Mouse (Mus musculus) layer of hippocampus, adult 18-20 months (tissue): ENCODE data around the gene Ripk3. TPM values are rescaled to one million over a fixed set of nuclear protein-coding genes. Genes with fewer than 3 reads are reported as not detected.

ENCODE experiments used
- DNase-seq, 2 experiments: peaks; one replicate each; pipeline ENCODE4 v3.0.0; 2022; ENCODE audit warnings: low spot score in 2 of 2
- total RNA-seq, 2 experiments: library from RNA; stranded (reverse); gene quantifications; 2 replicates each; pipeline ENCODE4 v1.2.3; 2021

Ripk3 gene
- total RNA-seq, 2 experiments from 2014 or later = 0.52 to 1.1 TPM

- peak in 1 of 2 experiments; percentile 0 for DNase-seq
Measured at GRCm38 (mm10) chr14:55795380-55796163, 6.9 kb upstream of the Ripk3 start.

GRCm38 (mm10) chr14:55793946-55794345 is 5.3 kb upstream of the Ripk3 start:
- peak in 1 of 2 experiments; percentile 0 for DNase-seq

- DNase-seq = no peak
Measured at GRCm38 (mm10) chr14:55793461-55793860, 4.8 kb upstream of the Ripk3 start.

- peak in 1 of 2 experiments; percentile 0 for DNase-seq
Measured at GRCm38 (mm10) chr14:55787731-55788130, 934 bp downstream of the Ripk3 start.

- DNase-seq = peak in 1 of 2 experiments; percentile 4
Measured at GRCm38 (mm10) chr14:55785195-55785594, 3.5 kb downstream of the Ripk3 start.

GRCm38 (mm10) chr14:55783958-55784235 is 4.8 kb downstream of the Ripk3 start, which contains the start of gene Adcy4:
TSS of gene Adcy4 (minus strand) at chr14:55784095.
- peak in 1 of 2 experiments; percentile 0 for DNase-seq

- DNase-seq = peak in 1 of 2 experiments; percentile 1
Measured at GRCm38 (mm10) chr14:55783171-55783957, 5.3 kb downstream of the Ripk3 start.

- peak in 1 of 2 experiments; percentile 0 for DNase-seq
Measured at GRCm38 (mm10) chr14:55782361-55782960, 6.2 kb downstream of the Ripk3 start.

GRCm38 (mm10) chr14:55781310-55781709 is 7.4 kb downstream of the Ripk3 start:
- DNase-seq = peak; percentile 48 to 75

- DNase-seq = no peak
Measured at GRCm38 (mm10) chr14:55780736-55781135, 7.9 kb downstream of the Ripk3 start.

- DNase-seq = no peak
Measured at GRCm38 (mm10) chr14:55779656-55780055, 9.0 kb downstream of the Ripk3 start.

- DNase-seq = no peak
Measured at GRCm38 (mm10) chr14:55778686-55779085, 10.0 kb downstream of the Ripk3 start.

GRCm38 (mm10) chr14:55777806-55778205 is 10.9 kb downstream of the Ripk3 start:
- no peak for DNase-seq

- no peak for DNase-seq
Measured at GRCm38 (mm10) chr14:55777176-55777575, 11.5 kb downstream of the Ripk3 start.

- no peak for DNase-seq
Measured at GRCm38 (mm10) chr14:55776711-55777110, 12.0 kb downstream of the Ripk3 start.

GRCm38 (mm10) chr14:55769087-55769703 is 19.5 kb downstream of the Ripk3 start:
- no peak for DNase-seq

GRCm38 (mm10) chr14:55768555-55768954 is 20.1 kb downstream of the Ripk3 start:
- no peak for DNase-seq

GRCm38 (mm10) chr14:55767519-55768414 is 20.9 kb downstream of the Ripk3 start:
- DNase-seq = peak in 1 of 2 experiments; percentile 35

- DNase-seq = no peak
Measured at GRCm38 (mm10) chr14:55765696-55766095, 23.0 kb downstream of the Ripk3 start, which contains the start of gene Ltb4r1. TSS of gene Ltb4r1 (plus strand) at chr14:55765962.

GRCm38 (mm10) chr14:55763166-55763565 is 25.5 kb downstream of the Ripk3 start:
- no peak for DNase-seq
